Mouse (Mus musculus) ovary, adult 2 months (tissue): ENCODE measurements around the gene Hus1. TPM values are rescaled to one million over a fixed set of nuclear protein-coding genes. Genes with fewer than 3 reads are reported as not detected.

Experiments
- polyA plus RNA-seq: library from polyadenylated mRNA; depleted of rRNA; stranded (reverse); fragments of >200 nt; gene quantifications from 2 replicates; pipeline ENCODE4 v1.2.3, GENCODE M21; 2012; rRNA removed

The Hus1 gene
- 7.2 and 8.0 TPM in 2 replicates for polyA plus RNA-seq

DNA sequence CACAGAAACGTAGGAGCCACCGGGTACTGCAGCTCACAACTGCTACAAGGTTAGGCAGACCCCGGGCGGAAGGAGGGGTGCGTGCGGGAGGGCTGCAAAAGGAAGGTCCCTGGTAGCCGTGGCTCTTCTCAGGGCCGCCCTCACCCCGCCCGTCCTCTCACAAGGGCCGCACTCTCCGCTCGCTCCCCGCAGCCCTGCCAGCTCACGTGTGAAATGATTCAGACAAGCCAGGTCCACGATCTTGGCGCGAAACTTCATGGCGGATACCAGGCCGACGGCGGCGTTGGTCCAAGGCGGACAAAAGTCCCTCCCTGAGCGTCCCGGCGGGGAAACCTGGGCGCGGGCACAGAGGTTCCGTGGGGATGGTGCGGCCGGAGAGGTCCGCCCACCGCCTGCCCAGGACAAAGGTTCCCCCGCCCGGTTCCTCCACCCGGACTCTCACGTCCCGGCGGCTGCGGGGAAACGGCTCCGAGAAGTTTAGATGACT lies at the start of gene Hus1:
Gene Hus1 (minus strand): TSS at position 339 of the 487 bp plus-strand sequence.

DNA sequence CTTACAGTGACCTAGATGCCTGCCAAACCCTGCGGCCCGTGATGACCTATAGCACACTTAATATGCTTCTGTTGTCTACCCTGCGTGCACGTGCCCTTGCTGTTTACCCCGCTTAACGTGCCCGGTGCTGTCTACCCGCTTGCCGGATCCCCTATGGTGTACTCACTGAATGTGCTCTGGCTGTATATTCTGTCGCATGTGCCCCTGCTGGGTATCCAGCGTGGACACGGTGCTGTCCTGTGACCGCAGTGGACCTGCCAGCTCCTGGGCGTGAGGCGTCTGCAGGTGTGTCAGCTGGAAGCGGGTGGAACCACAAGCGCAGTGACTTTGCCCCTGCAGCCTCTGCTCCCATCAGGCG lies 37.7 kb upstream of the Hus1 start, which contains the start of gene Sun3:
Gene Sun3 (minus strand): TSS at position 289 of the 358 bp plus-strand sequence.

DNA sequence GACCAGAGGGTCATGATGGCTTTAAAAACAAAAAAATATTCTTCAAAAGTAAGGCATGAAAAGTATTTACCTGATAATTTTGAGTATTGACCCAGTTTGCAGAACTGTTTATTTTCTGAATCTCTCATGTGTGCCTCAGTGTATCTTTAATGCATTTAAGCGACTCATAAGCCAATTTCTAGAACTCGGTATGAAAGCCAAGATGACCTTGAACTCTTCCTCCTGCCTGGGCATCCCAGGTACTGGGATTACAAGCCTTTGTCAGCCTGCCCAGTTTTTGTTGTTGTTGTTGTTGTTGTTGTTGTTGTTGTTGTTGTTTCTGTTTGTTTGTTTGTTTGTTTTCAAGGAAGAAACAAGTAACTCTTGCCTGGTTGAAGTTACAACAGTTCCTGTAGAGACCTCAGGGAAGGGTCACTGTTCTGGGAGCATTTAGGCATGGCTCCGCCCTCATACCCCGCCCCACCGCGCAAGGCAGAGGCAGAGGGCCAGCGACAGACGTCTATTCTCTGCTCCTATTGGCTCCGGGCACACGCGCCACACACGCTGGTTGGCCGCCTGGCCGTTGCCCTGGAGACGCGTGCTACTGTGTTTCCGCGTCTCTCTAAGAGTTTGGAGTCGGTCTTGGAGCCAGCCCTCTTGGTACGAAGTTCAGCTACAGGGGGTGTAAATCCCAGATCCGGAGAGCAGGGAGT lies 37.2 kb upstream of the Hus1 start, which contains the start of gene Gm11992:
Gene Gm11992 (plus strand): TSS at position 584 of the 692 bp plus-strand sequence.

DNA sequence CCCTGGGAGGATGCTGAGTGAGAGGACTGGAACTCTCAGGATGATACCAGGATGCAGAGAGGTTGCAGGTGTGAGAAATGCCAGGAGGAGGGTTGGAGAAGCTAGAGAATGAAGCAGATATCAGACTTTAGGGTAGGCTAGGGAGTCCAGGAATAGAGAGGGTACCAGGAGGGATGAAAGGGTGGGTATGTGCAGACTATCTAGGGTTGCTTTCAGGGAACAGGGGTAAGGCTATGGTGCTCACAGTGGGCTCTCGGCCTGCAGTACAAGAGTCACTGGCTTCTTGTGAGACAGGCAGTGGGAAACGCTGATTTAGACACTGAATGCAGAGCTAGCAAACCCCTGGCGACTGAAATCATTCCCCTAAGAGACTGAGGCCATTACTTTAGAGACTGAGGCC lies 37.8 kb downstream of the Hus1 start, which contains the start of gene Pkd1l1:
Gene Pkd1l1 (minus strand): TSS at position 101 of the 400 bp plus-strand sequence.

Other genes with a start within 250 kb of the Hus1 start
- gene Pkd1l1, start 37.9 kb downstream of the Hus1 start, polyA plus RNA-seq = 0.05 and 0.15 TPM in 2 replicates
- 6.0 and 6.4 TPM in 2 replicates for gene Gm11992, start 37.4 kb upstream of the Hus1 start, polyA plus RNA-seq
- gene Sun3, start 37.8 kb upstream of the Hus1 start, polyA plus RNA-seq = not detected in 2 replicates
- gene Upp1, start 106.9 kb upstream of the Hus1 start, polyA plus RNA-seq = 9.4 and 9.8 TPM in 2 replicates
- gene Abca13, start 180.8 kb upstream of the Hus1 start, polyA plus RNA-seq = 0.02 and 0.05 TPM in 2 replicates